ENCODE assay signal across 23 mouse cellular contexts in genomic region chr10:94406821-94407220, GRCm38 (mm10).
DNase-seq lines count a peak whose midpoint lies in the region; ATAC-seq and TF ChIP-seq lines count a peak whose summit lies in the region.
"Had no signal": no experiment of that assay in that cellular context is flagged by ENCODE, and none has a peak within 500 bp of the region (broad histone marks: within the 10 kb centered on the region; RNA-seq: fewer than 3 reads in every experiment).

No protein-coding gene starts in this region.

- H3K27me3 ChIP-seq in lung, postnatal 0 days (replicated peaks; ENCODE audit: insufficient read depth, low read length): no peaks in the 10 kb centered on the region
- H3K27me3 ChIP-seq: hindbrain, embryonic 12.5 days; hindbrain, embryonic 15.5 days had no signal

- no peak overlapping the region for H3K27ac ChIP-seq in lung, postnatal 0 days (ENCODE audit: low read length)
- H3K27ac ChIP-seq: embryonic facial prominence, embryonic 10.5 days; embryonic facial prominence, embryonic 13.5 days; forebrain, embryonic 12.5 days; hindbrain, embryonic 12.5 days; hindbrain, embryonic 15.5 days had no signal

- no peak overlapping the region for H3K4me2 ChIP-seq in lung, postnatal 0 days (replicated peaks; ENCODE audit: low read depth, low read length)
- H3K4me2 ChIP-seq: embryonic facial prominence, embryonic 13.5 days; forebrain, embryonic 12.5 days; heart, embryonic 11.5 days; hindbrain, embryonic 12.5 days; hindbrain, embryonic 15.5 days had no signal

- no peak overlapping the region for H3K4me3 ChIP-seq in lung, postnatal 0 days (ENCODE audit: low read depth, low read length)
- H3K4me3 ChIP-seq: embryonic facial prominence, embryonic 10.5 days; embryonic facial prominence, embryonic 13.5 days; erythroblast, embryonic 14.5 days; forebrain, embryonic 12.5 days; hindbrain, embryonic 12.5 days; hindbrain, embryonic 15.5 days had no signal

- ATAC-seq in lung, postnatal 0 days: peak; percentile 46; the same call in 1 of the 2 replicates
- ATAC-seq: forebrain, embryonic 16.5 days; Patski had no signal

- WGBS in lung, postnatal 0 days: 76% methylated on average over 7 of the region's 7 CpGs

- no peaks in the 10 kb centered on the region for H3K9me3 ChIP-seq in lung, postnatal 0 days (ENCODE audit: low read length)
- H3K9me3 ChIP-seq: embryonic facial prominence, embryonic 10.5 days; embryonic facial prominence, embryonic 13.5 days; forebrain, embryonic 12.5 days; hindbrain, embryonic 12.5 days; hindbrain, embryonic 15.5 days had no signal

- peak; percentile 39; the same call in 1 of the 2 replicates for TF ChIP-seq EP300 in lung, postnatal 0 days (IDR thresholded peaks at IDR 0.05)

- no peak for TF ChIP-seq CTCF in lung, postnatal 0 days (IDR thresholded peaks at IDR 0.05)

- intact Hi-C loops in gastrocnemius, postnatal 14 days (cut with DNase I; ENCODE audit: low total_unique reads): loop anchor here (5.0 kb wide), 1 partner anchor 205 kb away; no protein-coding TSS in a partner anchor
- intact Hi-C loops in left cerebral cortex, postnatal 4 days (cut with DNase I): loop anchor here (5.0 kb wide), 1 partner anchor 205 kb away; no protein-coding TSS in a partner anchor

- H3K4me1 ChIP-seq in lung, postnatal 0 days (ENCODE audit: insufficient read depth, low read depth, low read length): no peaks in the 10 kb centered on the region
- H3K4me1 ChIP-seq: hindbrain, embryonic 12.5 days had no signal

- peak; percentile 27 for DNase-seq in gastrocnemius, adult 18-20 months (ENCODE audit: low spot score)
- no peak for DNase-seq in gastrocnemius, postnatal 14 days
- peak; percentile 76 for DNase-seq in lung, postnatal 0 days (ENCODE audit: low spot score)
- DNase-seq in lung, postnatal 14 days: no peak
- peak; percentile 41 for DNase-seq in adipocyte (ENCODE audit: low spot score)
- DNase-seq in left cerebral cortex, postnatal 4 days: no peak
- DNase-seq: adrenal gland, adult 2 months; adrenal gland, postnatal 14 days; cerebellum, adult 11-12 months; cerebellum, adult 8-10 months; cerebellum, postnatal 10 days; cerebellum, postnatal 36 days; embryo, embryonic 11 days; heart, adult 11 months had no signal

- H3K9ac ChIP-seq in lung, postnatal 0 days (replicated peaks; ENCODE audit: low read depth): no peak overlapping the region
- H3K9ac ChIP-seq: embryonic facial prominence, embryonic 13.5 days; forebrain, embryonic 12.5 days; hindbrain, embryonic 12.5 days; hindbrain, embryonic 15.5 days had no signal

- H3K36me3 ChIP-seq in lung, postnatal 0 days (ENCODE audit: insufficient read depth, low read length): no peaks in the 10 kb centered on the region
- H3K36me3 ChIP-seq: embryonic facial prominence, embryonic 10.5 days; embryonic facial prominence, embryonic 13.5 days; forebrain, embryonic 12.5 days; hindbrain, embryonic 12.5 days; hindbrain, embryonic 15.5 days had no signal

Comparison
In these comparisons a context has a peak if more than half of its experiments do, and no peak if none do; other contexts are left out.
1. DNase-seq: peak in gastrocnemius, adult 18-20 months (single experiment), lung, postnatal 0 days (single experiment) and adipocyte (single experiment); none in gastrocnemius, postnatal 14 days (single experiment), lung, postnatal 14 days (single experiment) and left cerebral cortex, postnatal 4 days (single experiment).